ENCODE assay signal across 17 mouse cellular contexts in genomic region chr2:105030505-105030904, GRCm38 (mm10).
"Had no signal": no experiment of that assay in that cellular context is flagged by ENCODE, and none has a peak within 500 bp of the region (broad histone marks: within the 10 kb centered on the region; RNA-seq: fewer than 3 reads in every experiment).

No protein-coding gene starts in this region.

- H3K4me2 ChIP-seq: lung, embryonic 15.5 days; midbrain, embryonic 11.5 days; midbrain, embryonic 13.5 days; midbrain, embryonic 15.5 days; neural tube, embryonic 12.5 days; stomach, embryonic 15.5 days had no signal

- ATAC-seq: liver, postnatal 0 days; lung, postnatal 0 days; midbrain, embryonic 13.5 days; midbrain, embryonic 15.5 days had no signal

- H3K9me3 ChIP-seq: lung, embryonic 15.5 days; midbrain, embryonic 13.5 days; midbrain, embryonic 15.5 days; neural tube, embryonic 12.5 days; stomach, embryonic 15.5 days had no signal

- H3K9ac ChIP-seq: liver, postnatal 0 days; lung, embryonic 15.5 days; midbrain, embryonic 13.5 days; midbrain, embryonic 15.5 days; neural tube, embryonic 12.5 days; stomach, embryonic 15.5 days had no signal

- H3K36me3 ChIP-seq: lung, embryonic 15.5 days; midbrain, embryonic 13.5 days; midbrain, embryonic 15.5 days; neural tube, embryonic 12.5 days; stomach, embryonic 15.5 days had no signal

- H3K4me3 ChIP-seq: lung, embryonic 15.5 days; midbrain, embryonic 13.5 days; midbrain, embryonic 15.5 days; neural tube, embryonic 12.5 days; stomach, embryonic 15.5 days had no signal

- H3K27me3 ChIP-seq: lung, embryonic 15.5 days; midbrain, embryonic 13.5 days; midbrain, embryonic 15.5 days; neural tube, embryonic 12.5 days; stomach, embryonic 15.5 days had no signal

- H3K27ac ChIP-seq: lung, embryonic 15.5 days; macrophage; midbrain, embryonic 13.5 days; midbrain, embryonic 15.5 days; neural tube, embryonic 12.5 days; stomach, embryonic 15.5 days; stomach, postnatal 0 days had no signal

- DNase-seq: liver, postnatal 0 days; lung, adult 2 months; lung, postnatal 14 days; lung, postnatal 36 days; right cerebral cortex, postnatal 14 days; thymus, adult 2 months; thymus, postnatal 25 days; thymus, postnatal 4 days had no signal

- H3K4me1 ChIP-seq: lung, embryonic 15.5 days; midbrain, embryonic 15.5 days; stomach, embryonic 15.5 days had no signal
